Mouse (Mus musculus) intestine, embryonic 16.5 days (tissue): ENCODE results near the gene Skap2. TPM values are rescaled to one million over a fixed set of nuclear protein-coding genes. Genes with fewer than 3 reads are reported as not detected.

ENCODE experiments used
- ATAC-seq: fragments of 200-750 bp; cut with Nextera tagmentation; 2 replicates; pipeline ENCODE4 v1.8.0; 2017; ENCODE audit warnings: moderate TSS enrichment, moderate library complexity
- H3K27ac ChIP-seq: fragments of 300-500 bp; sonication (generic); 2 replicates; pipeline ENCODE4 v1.5.1; 2014; ENCODE audit warnings: mild to moderate bottlenecking, low read length
- H3K27me3 ChIP-seq: fragments of 300-500 bp; sonication (generic); replicated peaks from 2 replicates; pipeline ENCODE4 v1.6.1; 2014; ENCODE audit warnings: low read length, control low read depth, mixed read lengths; ENCODE audit not compliant: control insufficient read depth, insufficient read depth
- H3K36me3 ChIP-seq: fragments of 300-500 bp; sonication (generic); 2 replicates; pipeline ENCODE4 v1.6.1; 2014; ENCODE audit warnings: low read length, control low read depth; ENCODE audit not compliant: control insufficient read depth, insufficient read depth
- H3K4me1 ChIP-seq: fragments of 300-500 bp; sonication (generic); 2 replicates; pipeline ENCODE4 v1.6.1; 2014; ENCODE audit warnings: low read length, control low read depth, mixed read lengths; ENCODE audit not compliant: control insufficient read depth, insufficient read depth
- H3K4me2 ChIP-seq: fragments of 300-500 bp; sonication (generic); 2 replicates; pipeline ENCODE4 v1.6.1; 2014; ENCODE audit warnings: low read depth, low read length, control low read depth
- H3K4me3 ChIP-seq: fragments of 300-500 bp; sonication (generic); 2 replicates; pipeline ENCODE4 v1.5.1; 2014; ENCODE audit warnings: mild to moderate bottlenecking, low read length
- H3K9ac ChIP-seq: fragments of 300-500 bp; sonication (generic); 2 replicates; pipeline ENCODE4 v1.6.1; 2014; ENCODE audit warnings: low read depth, low read length
- H3K9me3 ChIP-seq: fragments of 300-500 bp; sonication (generic); 2 replicates; pipeline ENCODE4 v1.6.1; 2016; ENCODE audit warnings: low read length, control low read depth; ENCODE audit not compliant: control insufficient read depth
- WGBS: fragments of 180-500 bp; shearing (Covaris S2); extraction: QIAGEN DNeasy Blood & Tissue Kit; methylation state at CpG from one replicate; pipeline ENCODE4 v1.1.7; 2014; 5-methylcytosine and 5-hydroxymethylcytosine counted together
- polyA plus RNA-seq: library from polyadenylated mRNA; unstranded; fragments of >200 nt; fragmentation: Nextera tagmentation; extraction: Ambion mirVana; gene quantifications from 2 replicates; pipeline ENCODE4 v1.2.1, GENCODE M21; 2015

Skap2 gene
- polyA plus RNA-seq, 1 experiment from 2014 or later: 42.9 TPM

GRCm38 (mm10) chr6:51882880-51883274, 129.5 kb downstream of the Skap2 start:
- H3K4me1 ChIP-seq: peaks cover 18% of the 10 kb centered on the region
- no peak overlapping the region for H3K4me3 ChIP-seq
- no peaks in the 10 kb centered on the region for H3K36me3 ChIP-seq
- no peak overlapping the region for H3K27ac ChIP-seq
- no peak overlapping the region for H3K9ac ChIP-seq
- no peaks in the 10 kb centered on the region for H3K27me3 ChIP-seq
- 77% methylated on average over 5 of the region's 5 CpGs for WGBS
- no peak for ATAC-seq
- H3K9me3 ChIP-seq: no peaks in the 10 kb centered on the region
- H3K4me2 ChIP-seq: no peak overlapping the region

- no peak for ATAC-seq
- H3K27ac ChIP-seq: no peak overlapping the region
- H3K4me3 ChIP-seq: no peak overlapping the region
- peaks cover 15% of the 10 kb centered on the region for H3K4me1 ChIP-seq
- WGBS: 80% methylated on average over 17 of the region's 17 CpGs
- H3K4me2 ChIP-seq: no peak overlapping the region
- no peaks in the 10 kb centered on the region for H3K27me3 ChIP-seq
- no peak overlapping the region for H3K9ac ChIP-seq
- H3K36me3 ChIP-seq: no peaks in the 10 kb centered on the region
- no peaks in the 10 kb centered on the region for H3K9me3 ChIP-seq
Measured at GRCm38 (mm10) chr6:51882266-51882879, 130.0 kb downstream of the Skap2 start.

- WGBS: 30% methylated on average over 13 of the region's 13 CpGs
Measured at GRCm38 (mm10) chr6:51881181-51881968, 131.0 kb downstream of the Skap2 start.

GRCm38 (mm10) chr6:51880778-51881177, 131.6 kb downstream of the Skap2 start:
- Histone ChIP-seq H3K4me2 (peak overlapping the region; percentile 38), H3K9ac (no peak overlapping the region), H3K27ac (peak overlapping the region; percentile 62), H3K36me3 (no peaks in the 10 kb centered on the region), H3K27me3 (no peaks in the 10 kb centered on the region), H3K9me3 (no peaks in the 10 kb centered on the region), H3K4me1 (peaks cover 13% of the 10 kb centered on the region), H3K4me3 (no peak overlapping the region)
- ATAC-seq: 0 out of 2 replicates have a peak, but pooled peaks have one; percentile 28
- WGBS: 60% methylated on average over 6 of the region's 6 CpGs

More at GRCm38 (mm10) chr6:51881181-51881968, 131.0 kb downstream of the Skap2 start:
- H3K4me1 ChIP-seq: peaks cover 8% of the 10 kb centered on the region
- H3K9me3 ChIP-seq: no peaks in the 10 kb centered on the region
- H3K27ac ChIP-seq: peak overlapping the region; percentile 62
- ATAC-seq: peak; percentile 36; the same call in 1 of the 2 replicates
- H3K9ac ChIP-seq: no peak overlapping the region
- no peaks in the 10 kb centered on the region for H3K27me3 ChIP-seq
- H3K36me3 ChIP-seq: no peaks in the 10 kb centered on the region
- peak overlapping the region; percentile 38 for H3K4me2 ChIP-seq
- no peak overlapping the region for H3K4me3 ChIP-seq

GRCm38 (mm10) chr6:51878551-51878950, 133.8 kb downstream of the Skap2 start:
- Histone ChIP-seq H3K27me3 (no peaks in the 10 kb centered on the region), H3K4me1 (peaks cover 13% of the 10 kb centered on the region), H3K9me3 (no peaks in the 10 kb centered on the region), H3K36me3 (no peaks in the 10 kb centered on the region), H3K27ac (no peak overlapping the region), H3K4me3 (no peak overlapping the region), H3K9ac (no peak overlapping the region), H3K4me2 (no peak overlapping the region)
- 83% methylated on average over 2 of the region's 2 CpGs for WGBS
- ATAC-seq: no peak

GRCm38 (mm10) chr6:51876841-51877553, 135.4 kb downstream of the Skap2 start:
- Histone ChIP-seq H3K4me3 (no peak overlapping the region), H3K4me1 (peaks cover 13% of the 10 kb centered on the region), H3K27me3 (no peaks in the 10 kb centered on the region), H3K9ac (no peak overlapping the region), H3K9me3 (no peaks in the 10 kb centered on the region), H3K27ac (no peak overlapping the region), H3K36me3 (no peaks in the 10 kb centered on the region), H3K4me2 (no peak overlapping the region)
- WGBS: 76% methylated on average over 13 of the region's 13 CpGs
- ATAC-seq: no peak

GRCm38 (mm10) chr6:51875884-51876626, 136.3 kb downstream of the Skap2 start:
- H3K27me3 ChIP-seq: no peaks in the 10 kb centered on the region
- H3K36me3 ChIP-seq: no peaks in the 10 kb centered on the region
- peaks cover 10% of the 10 kb centered on the region for H3K4me1 ChIP-seq
- no peaks in the 10 kb centered on the region for H3K9me3 ChIP-seq
- H3K4me2 ChIP-seq: no peak overlapping the region
- H3K4me3 ChIP-seq: no peak overlapping the region
- no peak overlapping the region for H3K27ac ChIP-seq
- 52% methylated on average over 6 of the region's 6 CpGs for WGBS
- no peak overlapping the region for H3K9ac ChIP-seq
- 0 out of 2 replicates have a peak, but pooled peaks have one; percentile 33 for ATAC-seq

GRCm38 (mm10) chr6:51874035-51874434, 138.3 kb downstream of the Skap2 start:
- Histone ChIP-seq H3K9me3 (no peaks in the 10 kb centered on the region), H3K4me2 (no peak overlapping the region), H3K36me3 (no peaks in the 10 kb centered on the region), H3K27me3 (no peaks in the 10 kb centered on the region), H3K27ac (no peak overlapping the region), H3K4me1 (peaks cover 5% of the 10 kb centered on the region; the same call in 1 of the 2 replicates), H3K9ac (no peak overlapping the region), H3K4me3 (no peak overlapping the region)
- WGBS: 57% methylated on average over 2 of the region's 2 CpGs
- no peak for ATAC-seq

GRCm38 (mm10) chr6:51871135-51871534, 141.2 kb downstream of the Skap2 start:
- no peak overlapping the region for H3K9ac ChIP-seq
- no peak for ATAC-seq
- H3K27me3 ChIP-seq: no peaks in the 10 kb centered on the region
- no peaks in the 10 kb centered on the region for H3K36me3 ChIP-seq
- peaks cover 3% of the 10 kb centered on the region; the same call in 1 of the 2 replicates for H3K4me1 ChIP-seq
- WGBS: 31% methylated on average over 1 of the region's 1 CpGs
- H3K4me3 ChIP-seq: no peak overlapping the region
- no peak overlapping the region for H3K4me2 ChIP-seq
- no peak overlapping the region for H3K27ac ChIP-seq
- no peaks in the 10 kb centered on the region for H3K9me3 ChIP-seq
